Mouse (Mus musculus): Measurements from ENCODE around the gene Smurf2.

Smurf2 gene

GRCm38 (mm10) chr11:106920551-106921379 is at the start of gene Smurf2:
Gene Smurf2 (minus strand): TSS chr11:106920715.
- DNase-seq, result peak; percentile 80 to 81

GRCm38 (mm10) chr11:106969798-106970197 is 49.3 kb upstream of the Smurf2 start:
- DNase-seq, result no peak

- DNase-seq, result no peak
These were observed 47.1 kb upstream of the Smurf2 start for GRCm38 (mm10) chr11:106967630-106968029.

- DNase-seq, result no peak
These were observed 45.4 kb upstream of the Smurf2 start for GRCm38 (mm10) chr11:106965881-106966280.

- no peak for DNase-seq
These were observed 41.8 kb upstream of the Smurf2 start for GRCm38 (mm10) chr11:106962310-106962709.

GRCm38 (mm10) chr11:106961471-106962081 is 41.1 kb upstream of the Smurf2 start:
- DNase-seq, result peak; percentile 56 to 70

GRCm38 (mm10) chr11:106959121-106959520 is 38.6 kb upstream of the Smurf2 start:
- no peak for DNase-seq

GRCm38 (mm10) chr11:106958407-106959071 is 38.0 kb upstream of the Smurf2 start:
- DNase-seq, result no peak

- DNase-seq, result peak in 1 of 2 experiments; percentile 38
These were observed 36.9 kb upstream of the Smurf2 start for GRCm38 (mm10) chr11:106957271-106957980.

GRCm38 (mm10) chr11:106954566-106954965 is 34.1 kb upstream of the Smurf2 start:
- no peak for DNase-seq

- no peak for DNase-seq
These were observed 33.6 kb upstream of the Smurf2 start for GRCm38 (mm10) chr11:106954116-106954515.

GRCm38 (mm10) chr11:106937306-106937705 is 16.8 kb upstream of the Smurf2 start:
- DNase-seq, result no peak

GRCm38 (mm10) chr11:106930366-106930765 is 9.9 kb upstream of the Smurf2 start:
- DNase-seq, result no peak

GRCm38 (mm10) chr11:106928935-106929334 is 8.4 kb upstream of the Smurf2 start:
- DNase-seq, result no peak

GRCm38 (mm10) chr11:106927950-106928349 is 7.4 kb upstream of the Smurf2 start:
- no peak for DNase-seq

- no peak for DNase-seq
These were observed 6.7 kb upstream of the Smurf2 start for GRCm38 (mm10) chr11:106927226-106927625.

- DNase-seq, result no peak
These were observed 6.2 kb upstream of the Smurf2 start for GRCm38 (mm10) chr11:106926732-106927131.

- DNase-seq, result peak; percentile 26 to 37
These were observed 634 bp downstream of the Smurf2 start for GRCm38 (mm10) chr11:106919612-106920550.

GRCm38 (mm10) chr11:106918901-106919300 is 1.6 kb downstream of the Smurf2 start:
- no peak for DNase-seq

GRCm38 (mm10) chr11:106911257-106911656 is 9.3 kb downstream of the Smurf2 start:
- no peak for DNase-seq

GRCm38 (mm10) chr11:106908016-106908415 is 12.5 kb downstream of the Smurf2 start:
- DNase-seq, result no peak

- no peak for DNase-seq
These were observed 13.3 kb downstream of the Smurf2 start for GRCm38 (mm10) chr11:106907253-106907652.

Data from spleen, adult 18-20 months (tissue).